Mouse (Mus musculus) cortical plate, adult 2 months (tissue): ENCODE measurements at regions not wholly inside any gene's neighbourhood (a gene's known extent, or its start where the extent isn't known, plus 50 kb on each side); places are given as distances from the start of the nearest gene placed in this dataset.

Source experiments
- CTCF ChIP-seq: fragments of 200-500 bp; IDR thresholded peaks from 2 replicates; pipeline ENCODE4 v1.5.1; 2011; ENCODE audit warnings: mild to moderate bottlenecking, control low read depth, low read length; ENCODE audit not compliant: insufficient read depth; ENCODE audit errors: extremely low read depth
- POLR2A ChIP-seq: fragments of 200-500 bp; IDR thresholded peaks from 2 replicates; pipeline ENCODE4 v1.6.1; 2011; ENCODE audit warnings: mild to moderate bottlenecking, low read length, control low read depth; ENCODE audit not compliant: insufficient read depth; ENCODE audit errors: extremely low read depth

DNA sequence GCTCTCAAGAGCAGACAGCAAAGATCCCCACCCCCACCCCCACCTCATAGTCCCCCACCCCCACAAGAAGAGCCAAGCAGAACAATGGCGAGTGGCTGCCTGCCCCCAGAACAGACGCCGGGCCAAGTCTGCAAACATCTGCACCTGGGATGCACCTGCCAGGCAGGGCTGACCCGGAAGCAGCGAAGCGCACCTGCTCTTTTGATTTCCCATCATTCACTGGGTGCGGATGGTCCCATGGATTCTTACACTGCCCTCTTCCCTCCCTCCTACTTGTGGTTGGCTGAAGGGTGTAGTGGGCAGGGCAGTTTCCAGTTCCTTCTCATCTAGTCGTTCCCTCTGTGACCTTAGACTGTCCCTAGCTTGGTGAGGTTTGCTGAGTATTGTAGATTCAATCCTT, 277.7 kb upstream of the Prox1 start:
- TF ChIP-seq CTCF (no peak), POLR2A (no peak)
